Mouse (Mus musculus) CD4-positive, CD25-positive, alpha-beta regulatory T cell, adult 9 weeks (primary cell): Measurements from ENCODE around the gene Khdrbs2. TPM values are rescaled to one million over a fixed set of nuclear protein-coding genes. Genes with fewer than 3 reads are reported as not detected.

Source experiments
- polyA plus RNA-seq: library from polyadenylated mRNA; unstranded; fragments of 100-300 nt; shearing (Covaris generic); gene quantifications from one replicate; pipeline ENCODE4 v1.2.1, GENCODE M21; 2017

The Khdrbs2 gene
- polyA plus RNA-seq, result 0.62 TPM

DNA sequence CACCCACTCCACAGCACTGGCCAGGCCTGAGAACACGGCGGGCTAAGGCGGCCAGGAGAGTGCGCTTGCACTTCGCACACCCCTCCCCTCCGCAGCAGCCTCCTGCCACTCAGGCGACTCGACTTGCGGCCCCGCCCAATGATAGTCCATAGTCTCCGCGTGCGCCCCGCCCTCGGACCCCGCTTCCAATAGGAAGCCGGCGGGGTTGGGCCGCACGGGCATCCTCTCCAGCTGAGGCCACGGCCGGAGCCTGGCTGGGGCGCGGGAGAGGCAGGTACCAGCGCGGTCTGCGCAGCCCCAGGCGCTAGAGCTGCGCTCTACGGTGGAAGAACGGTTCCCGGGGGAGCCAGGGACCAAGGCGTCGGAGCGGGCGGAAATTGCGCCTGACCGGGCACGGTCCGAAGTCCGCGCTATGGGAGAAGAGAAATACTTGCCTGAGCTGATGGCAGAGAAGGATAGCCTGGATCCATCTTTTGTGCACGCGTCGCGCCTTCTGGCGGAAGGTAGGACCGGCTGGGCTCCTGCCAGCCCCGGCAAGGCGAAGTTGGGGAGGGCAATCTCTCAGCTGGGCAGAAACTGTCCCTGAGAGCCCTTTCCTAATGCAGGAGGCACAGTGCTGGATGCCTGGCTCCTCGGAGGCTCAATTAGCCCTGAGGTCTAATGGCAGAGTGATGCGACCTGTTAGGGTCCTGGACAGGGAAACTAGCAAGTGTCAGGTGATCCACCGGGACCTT lies at the start of gene Khdrbs2:
TSS of gene Khdrbs2 (plus strand) at position 209 of the 734 bp plus-strand sequence.

DNA sequence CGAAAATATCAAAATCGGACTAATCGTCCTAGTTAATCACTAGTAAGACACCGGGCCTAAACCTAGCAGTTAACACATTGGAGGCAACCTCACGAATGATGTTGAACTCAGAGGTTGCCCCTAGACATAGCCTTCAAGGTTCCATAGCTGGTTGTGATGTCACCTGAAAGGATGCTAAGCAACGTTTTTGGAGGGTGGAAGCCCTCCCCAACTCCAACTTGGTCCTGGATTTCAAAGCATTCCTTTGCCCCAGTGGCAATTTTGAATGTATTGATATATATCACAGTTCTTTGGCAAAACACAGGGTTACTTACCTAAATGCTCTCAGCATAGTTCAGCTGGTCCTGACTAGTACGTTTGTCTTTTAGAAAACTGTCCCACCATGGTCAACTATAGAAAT lies 374.7 kb downstream of the Khdrbs2 start, which contains the start of gene Gm5415:
TSS of gene Gm5415 (minus strand) at position 101 of the 400 bp plus-strand sequence.

